Mouse (Mus musculus): ENCODE data around the gene Chst3. TPM values are rescaled to one million over a fixed set of nuclear protein-coding genes. Genes with fewer than 3 reads are reported as not detected.
"Not testable (repeated sequence)": the region's sequence is repeated elsewhere in the genome, so short reads cannot be mapped to it uniquely, and the experiment has no call there.

The Chst3 gene
- polyA plus RNA-seq, 1 experiment from 2014 or later: 2.5 TPM

DNA sequence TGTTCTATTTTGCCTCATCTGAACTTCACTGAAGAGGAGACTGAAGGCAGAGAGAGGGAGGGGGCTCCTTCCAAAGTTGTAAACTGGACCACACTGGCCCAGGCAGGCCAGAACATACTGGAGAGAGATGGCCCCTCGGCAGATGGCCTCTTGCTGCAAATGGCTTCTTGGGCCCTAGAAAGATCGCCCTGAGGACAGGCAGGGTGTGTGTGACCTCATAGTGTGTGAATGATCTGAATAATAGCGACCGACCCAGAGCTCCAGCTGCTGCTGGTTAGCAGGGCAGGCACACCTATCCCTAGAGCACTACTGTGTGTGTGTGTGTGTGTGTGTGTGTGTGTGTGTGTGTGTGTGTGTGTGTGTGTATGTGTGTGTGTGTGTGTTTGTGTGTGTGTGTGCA lies 33.1 kb upstream of the Chst3 start:
- H3K4me3 ChIP-seq: no peak overlapping the region
- no peak overlapping the region for H3K27ac ChIP-seq
- ATAC-seq (ENCODE audit: borderline replicate concordance, extremely low read depth, low FRiP score, low TSS enrichment): no peak
- H3K27me3 ChIP-seq: no peaks in the 10 kb centered on the region
- no peak overlapping the region for H3K4me2 ChIP-seq
- WGBS: 70% methylated on average over 4 of the region's 4 CpGs
- no peaks in the 10 kb centered on the region for H3K4me1 ChIP-seq
- no peaks in the 10 kb centered on the region for H3K9me3 ChIP-seq
- no peaks in the 10 kb centered on the region for H3K36me3 ChIP-seq
- H3K9ac ChIP-seq: no peak overlapping the region

DNA sequence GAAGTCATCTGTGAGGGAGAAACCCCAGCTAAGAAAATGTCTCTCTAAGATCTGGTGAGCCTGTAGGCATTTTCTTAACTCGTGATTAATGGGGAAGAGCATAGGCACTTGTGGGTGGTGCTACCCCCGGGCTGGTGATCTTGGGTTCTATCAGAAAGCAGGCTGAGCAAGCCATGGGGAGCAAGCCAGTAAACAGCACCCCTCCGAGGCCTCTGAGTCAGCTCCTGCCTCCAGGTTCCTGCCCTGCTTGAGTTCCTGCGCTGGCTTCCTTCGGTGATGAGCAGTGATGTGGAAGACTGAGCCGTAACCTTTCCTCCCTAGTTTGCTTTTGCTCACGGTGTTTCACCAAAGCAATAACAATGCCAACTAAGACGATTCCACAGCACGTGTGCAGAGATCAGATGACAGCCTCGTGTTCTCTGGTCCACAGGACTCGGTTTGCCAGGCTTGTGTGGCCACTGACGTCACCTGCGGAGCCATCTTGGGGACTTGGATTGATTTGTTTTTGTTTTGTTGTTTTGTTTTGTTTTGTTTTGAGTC lies 31.4 kb upstream of the Chst3 start:
- Histone ChIP-seq H3K4me1 (no peaks in the 10 kb centered on the region), H3K9ac (no peak overlapping the region), H3K9me3 (no peaks in the 10 kb centered on the region), H3K4me2 (no peak overlapping the region), H3K27me3 (no peaks in the 10 kb centered on the region), H3K36me3 (no peaks in the 10 kb centered on the region), H3K27ac (no peak overlapping the region), H3K4me3 (no peak overlapping the region)
- WGBS: 76% methylated on average over 13 of the region's 13 CpGs
- no peak for ATAC-seq (ENCODE audit: borderline replicate concordance, extremely low read depth, low FRiP score, low TSS enrichment)

DNA sequence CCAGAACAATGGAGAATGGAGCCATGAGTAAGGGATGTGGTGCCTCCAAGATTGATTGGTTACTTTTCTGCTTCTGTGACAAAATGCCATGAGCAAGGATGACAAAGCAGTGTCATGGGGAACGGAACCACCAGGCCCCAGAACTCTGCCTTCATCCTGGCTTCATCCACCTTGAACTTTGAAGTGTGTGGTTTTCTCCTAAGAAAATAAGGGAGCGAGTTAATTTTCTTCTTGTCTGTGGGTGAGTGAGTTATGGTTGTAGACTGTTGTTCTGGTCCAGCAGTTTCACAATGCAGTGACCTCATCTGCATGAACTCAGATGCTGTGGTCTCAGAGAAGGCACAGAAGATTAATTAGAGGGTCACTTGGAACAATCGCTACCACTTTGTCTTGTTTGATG lies 29.3 kb upstream of the Chst3 start:
- not testable (repeated sequence) for H3K4me3 ChIP-seq; H3K36me3 ChIP-seq; H3K9ac ChIP-seq; H3K27ac ChIP-seq; H3K4me2 ChIP-seq; ATAC-seq (ENCODE audit: borderline replicate concordance, extremely low read depth, low FRiP score, low TSS enrichment); H3K4me1 ChIP-seq; H3K9me3 ChIP-seq; H3K27me3 ChIP-seq
- WGBS: 66% methylated on average over 3 of the region's 3 CpGs

DNA sequence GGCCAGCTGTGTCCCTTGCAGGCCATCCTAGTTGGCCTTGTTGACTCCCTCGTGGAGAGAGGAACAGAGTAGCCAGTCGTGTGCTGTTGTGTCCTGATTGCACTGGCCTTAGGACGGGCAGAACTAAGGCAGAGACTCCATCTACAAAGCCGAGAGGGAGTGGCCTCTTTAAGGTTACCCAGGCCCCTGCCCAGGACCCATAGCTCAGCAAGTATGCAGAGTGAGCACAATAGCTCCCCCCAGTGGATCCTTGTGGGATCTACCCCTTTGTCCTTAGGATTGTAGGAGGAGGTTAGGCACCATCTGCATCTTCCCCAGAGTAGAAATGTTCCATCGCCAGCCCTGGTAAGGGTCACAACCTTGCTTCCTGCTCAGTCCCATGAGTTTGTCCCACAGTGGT lies 27.5 kb upstream of the Chst3 start:
- H3K27ac ChIP-seq: no peak overlapping the region
- H3K4me1 ChIP-seq: no peaks in the 10 kb centered on the region
- WGBS: 37% methylated on average over 5 of the region's 5 CpGs
- H3K4me3 ChIP-seq: no peak overlapping the region
- H3K36me3 ChIP-seq: no peaks in the 10 kb centered on the region
- H3K9ac ChIP-seq: no peak overlapping the region
- no peaks in the 10 kb centered on the region for H3K9me3 ChIP-seq
- ATAC-seq (ENCODE audit: borderline replicate concordance, extremely low read depth, low FRiP score, low TSS enrichment): 0 out of 2 replicates have a peak, but pooled peaks have one; percentile 2
- no peak overlapping the region for H3K4me2 ChIP-seq
- no peaks in the 10 kb centered on the region for H3K27me3 ChIP-seq

DNA sequence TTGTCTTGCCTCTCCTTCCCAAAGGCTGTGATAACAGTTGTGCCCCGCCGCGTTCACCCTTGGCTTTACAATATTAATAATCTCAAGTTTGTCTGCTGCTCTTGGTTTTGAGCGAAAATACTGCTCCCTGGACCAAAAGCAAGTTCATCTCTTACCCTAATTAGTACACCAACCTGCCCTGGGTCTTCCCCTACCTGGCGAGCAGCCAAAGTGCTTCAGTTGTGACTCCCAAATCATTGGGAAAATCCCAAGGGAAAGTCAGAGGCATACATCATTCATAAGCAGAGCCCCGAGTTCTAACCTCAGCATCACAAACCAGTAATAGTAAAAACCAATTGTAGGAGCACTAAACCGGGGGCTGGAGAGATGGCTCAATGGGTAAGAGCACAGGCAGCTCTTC lies 26.6 kb upstream of the Chst3 start:
- H3K27me3 ChIP-seq: no peaks in the 10 kb centered on the region
- H3K36me3 ChIP-seq: no peaks in the 10 kb centered on the region
- no peak for ATAC-seq (ENCODE audit: borderline replicate concordance, extremely low read depth, low FRiP score, low TSS enrichment)
- no peak overlapping the region for H3K4me3 ChIP-seq
- H3K4me1 ChIP-seq: no peaks in the 10 kb centered on the region
- H3K9me3 ChIP-seq: no peaks in the 10 kb centered on the region
- H3K9ac ChIP-seq: no peak overlapping the region
- WGBS: 75% methylated on average over 7 of the region's 7 CpGs
- H3K27ac ChIP-seq: no peak overlapping the region
- no peak overlapping the region for H3K4me2 ChIP-seq

DNA sequence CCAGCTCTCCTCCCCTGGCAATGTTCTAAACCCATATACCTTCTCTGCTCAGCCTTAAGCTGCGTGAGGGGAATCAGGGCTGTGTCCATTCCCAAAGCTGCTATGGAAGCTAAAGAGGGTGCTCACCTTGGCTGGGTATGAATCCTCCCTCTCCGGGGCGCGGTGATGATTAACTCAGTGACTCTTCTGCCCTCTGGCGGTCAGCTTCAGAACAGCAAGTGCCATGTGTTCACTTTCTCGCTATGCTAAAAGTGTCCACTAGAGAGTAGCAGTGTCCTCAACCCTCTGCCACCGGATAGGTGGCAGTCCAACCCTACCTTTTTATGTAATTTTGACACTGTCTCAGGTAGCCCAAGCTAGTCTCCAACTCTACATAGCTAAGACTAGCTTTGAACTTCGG lies 26.0 kb upstream of the Chst3 start:
- no peaks in the 10 kb centered on the region for H3K4me1 ChIP-seq
- 0 out of 2 replicates have a peak, but pooled peaks have one; percentile 54 for ATAC-seq (ENCODE audit: borderline replicate concordance, extremely low read depth, low FRiP score, low TSS enrichment)
- H3K9me3 ChIP-seq: no peaks in the 10 kb centered on the region
- H3K36me3 ChIP-seq: no peaks in the 10 kb centered on the region
- 4% methylated on average over 8 of the region's 8 CpGs for WGBS
- H3K27me3 ChIP-seq: no peaks in the 10 kb centered on the region
- H3K9ac ChIP-seq: no peak overlapping the region
- H3K27ac ChIP-seq: no peak overlapping the region
- H3K4me3 ChIP-seq: no peak overlapping the region
- no peak overlapping the region for H3K4me2 ChIP-seq

DNA sequence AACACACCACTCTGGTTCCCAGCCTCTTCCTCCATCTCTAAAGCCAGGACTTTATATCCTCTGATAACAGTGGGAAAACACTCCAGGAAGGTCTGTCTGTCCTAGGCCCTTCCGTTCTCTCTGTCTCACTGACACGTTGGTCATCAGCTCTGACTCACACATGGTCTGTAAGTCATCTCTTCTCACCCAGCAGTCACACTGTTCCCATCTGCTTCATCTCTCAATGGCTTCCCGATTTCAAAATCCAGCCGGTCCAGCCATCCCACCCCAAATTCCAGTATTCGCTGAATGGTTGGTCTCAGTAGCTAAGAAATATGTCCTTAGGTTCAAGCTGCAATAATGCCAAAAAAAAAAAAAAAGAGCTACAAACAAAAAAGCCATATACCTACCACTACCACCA lies 24.9 kb upstream of the Chst3 start:
- H3K27me3 ChIP-seq: no peaks in the 10 kb centered on the region
- ATAC-seq (ENCODE audit: borderline replicate concordance, extremely low read depth, low FRiP score, low TSS enrichment): no peak
- no peaks in the 10 kb centered on the region for H3K9me3 ChIP-seq
- no peak overlapping the region for H3K4me2 ChIP-seq
- no peak overlapping the region for H3K27ac ChIP-seq
- no peak overlapping the region for H3K9ac ChIP-seq
- no peaks in the 10 kb centered on the region for H3K36me3 ChIP-seq
- no peak overlapping the region for H3K4me3 ChIP-seq
- WGBS: 60% methylated on average over 5 of the region's 5 CpGs
- H3K4me1 ChIP-seq: no peaks in the 10 kb centered on the region

DNA sequence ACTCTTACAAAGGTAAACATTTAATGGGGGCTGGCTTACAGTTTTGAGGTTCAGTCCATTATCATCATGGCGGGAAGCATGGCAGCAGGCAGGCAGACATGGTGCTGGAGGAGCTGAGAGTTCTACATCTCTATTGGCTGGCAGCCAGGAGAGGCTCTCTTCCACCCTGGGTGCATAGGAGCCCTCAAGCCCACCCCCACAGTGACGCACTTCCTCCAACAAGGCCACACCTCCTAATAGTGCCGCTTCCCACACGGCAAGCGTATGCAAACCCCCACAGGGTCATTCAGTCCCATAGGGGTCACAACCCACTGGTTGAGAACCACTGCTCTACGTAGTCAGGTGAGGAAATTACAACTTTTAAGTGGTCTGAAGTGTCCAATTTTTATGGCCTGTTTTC lies 21.4 kb upstream of the Chst3 start:
- Histone ChIP-seq H3K4me3 (no peak overlapping the region), H3K4me1 (no peaks in the 10 kb centered on the region), H3K27ac (no peak overlapping the region), H3K9ac (no peak overlapping the region), H3K36me3 (no peaks in the 10 kb centered on the region), H3K9me3 (no peaks in the 10 kb centered on the region), H3K27me3 (no peaks in the 10 kb centered on the region), H3K4me2 (no peak overlapping the region)
- 78% methylated on average over 6 of the region's 6 CpGs for WGBS
- 0 out of 2 replicates have a peak, but pooled peaks have one; percentile 32 for ATAC-seq (ENCODE audit: borderline replicate concordance, extremely low read depth, low FRiP score, low TSS enrichment)

DNA sequence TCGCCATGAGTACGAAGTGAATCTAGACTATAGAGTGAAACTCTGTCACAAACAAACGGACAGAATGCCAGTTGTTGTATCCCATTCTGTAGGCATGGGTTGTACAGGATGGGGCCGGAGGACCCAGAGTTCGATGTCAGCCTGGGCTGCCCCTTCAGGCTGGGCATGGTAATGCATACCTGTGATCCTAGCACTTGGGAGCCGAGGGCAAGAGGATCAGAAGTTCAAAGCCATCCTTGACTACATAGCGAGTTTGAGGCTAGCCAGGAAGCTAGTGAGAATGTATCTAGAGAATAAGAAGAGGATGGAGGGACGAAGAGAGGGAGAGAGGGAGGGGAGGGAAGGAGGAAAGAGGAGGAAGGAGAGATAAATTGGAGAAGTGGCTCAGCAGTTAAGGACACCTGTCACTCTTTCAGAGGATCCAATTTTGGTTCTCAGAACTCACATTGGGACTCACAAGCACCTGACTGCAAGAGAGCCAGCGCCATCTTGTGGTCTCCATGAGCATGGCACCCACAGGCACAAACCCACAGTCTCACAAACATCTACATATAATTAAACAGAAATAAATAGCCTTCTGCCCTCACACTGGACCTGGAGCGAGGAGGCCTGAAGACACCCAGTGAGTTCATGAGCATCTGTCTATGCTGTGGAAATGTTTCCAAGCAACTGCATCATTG lies 18.6 kb upstream of the Chst3 start:
- no peak overlapping the region for H3K4me3 ChIP-seq
- no peak overlapping the region for H3K27ac ChIP-seq
- H3K9me3 ChIP-seq: no peaks in the 10 kb centered on the region
- H3K4me2 ChIP-seq: no peak overlapping the region
- no peak overlapping the region for H3K9ac ChIP-seq
- H3K27me3 ChIP-seq: no peaks in the 10 kb centered on the region
- 61% methylated on average over 10 of the region's 10 CpGs for WGBS
- no peak for ATAC-seq (ENCODE audit: borderline replicate concordance, extremely low read depth, low FRiP score, low TSS enrichment)
- H3K36me3 ChIP-seq: no peaks in the 10 kb centered on the region
- no peaks in the 10 kb centered on the region for H3K4me1 ChIP-seq

DNA sequence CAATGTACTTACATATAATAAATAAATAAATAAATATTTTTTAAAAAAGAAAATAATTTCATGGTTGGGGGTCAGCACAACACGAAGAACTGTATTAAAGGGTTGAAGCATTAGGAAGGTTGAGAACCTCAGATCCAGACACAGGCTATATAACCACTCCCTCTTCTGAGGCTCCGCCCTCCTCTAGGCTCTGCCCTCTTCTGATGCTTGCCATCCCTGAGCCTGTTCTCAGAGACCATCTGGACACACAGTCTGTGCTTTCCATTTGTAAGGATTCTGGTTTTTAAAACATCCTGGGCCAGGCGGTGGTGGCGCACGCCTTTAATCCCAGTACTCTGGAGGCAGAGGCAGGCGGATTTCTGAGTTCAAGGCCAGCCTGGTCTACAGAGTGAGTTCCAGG lies 16.8 kb upstream of the Chst3 start:
- not testable (repeated sequence) for H3K4me2 ChIP-seq; ATAC-seq (ENCODE audit: borderline replicate concordance, extremely low read depth, low FRiP score, low TSS enrichment); H3K27me3 ChIP-seq; H3K4me1 ChIP-seq; H3K9ac ChIP-seq; H3K36me3 ChIP-seq; H3K9me3 ChIP-seq; H3K27ac ChIP-seq; H3K4me3 ChIP-seq
- 92% methylated on average over 6 of the region's 6 CpGs for WGBS

DNA sequence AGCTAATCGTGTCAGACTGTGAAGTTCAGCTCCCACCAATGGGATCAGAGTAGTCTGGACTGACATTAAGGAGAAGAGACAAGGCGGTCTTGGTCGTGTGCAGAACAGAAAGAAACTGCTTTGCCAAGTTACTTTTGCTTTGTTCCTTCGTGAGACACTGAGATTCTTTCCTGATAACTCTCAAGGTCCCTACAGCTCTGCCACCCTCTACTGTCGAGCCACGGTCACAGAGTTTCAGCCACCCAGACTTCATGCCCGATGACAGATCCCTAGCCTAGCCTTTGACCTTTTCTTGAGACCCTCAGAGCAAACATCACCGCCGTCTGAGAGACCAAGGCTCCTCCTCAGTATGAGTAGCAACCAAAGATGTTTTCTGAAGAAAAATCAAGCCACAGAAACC lies 14.9 kb upstream of the Chst3 start:
- Histone ChIP-seq H3K27me3 (no peaks in the 10 kb centered on the region), H3K4me1 (no peaks in the 10 kb centered on the region), H3K36me3 (no peaks in the 10 kb centered on the region), H3K27ac (no peak overlapping the region), H3K9me3 (no peaks in the 10 kb centered on the region), H3K4me2 (no peak overlapping the region), H3K4me3 (no peak overlapping the region), H3K9ac (no peak overlapping the region)
- WGBS: 60% methylated on average over 9 of the region's 9 CpGs
- no peak for ATAC-seq (ENCODE audit: borderline replicate concordance, extremely low read depth, low FRiP score, low TSS enrichment)

DNA sequence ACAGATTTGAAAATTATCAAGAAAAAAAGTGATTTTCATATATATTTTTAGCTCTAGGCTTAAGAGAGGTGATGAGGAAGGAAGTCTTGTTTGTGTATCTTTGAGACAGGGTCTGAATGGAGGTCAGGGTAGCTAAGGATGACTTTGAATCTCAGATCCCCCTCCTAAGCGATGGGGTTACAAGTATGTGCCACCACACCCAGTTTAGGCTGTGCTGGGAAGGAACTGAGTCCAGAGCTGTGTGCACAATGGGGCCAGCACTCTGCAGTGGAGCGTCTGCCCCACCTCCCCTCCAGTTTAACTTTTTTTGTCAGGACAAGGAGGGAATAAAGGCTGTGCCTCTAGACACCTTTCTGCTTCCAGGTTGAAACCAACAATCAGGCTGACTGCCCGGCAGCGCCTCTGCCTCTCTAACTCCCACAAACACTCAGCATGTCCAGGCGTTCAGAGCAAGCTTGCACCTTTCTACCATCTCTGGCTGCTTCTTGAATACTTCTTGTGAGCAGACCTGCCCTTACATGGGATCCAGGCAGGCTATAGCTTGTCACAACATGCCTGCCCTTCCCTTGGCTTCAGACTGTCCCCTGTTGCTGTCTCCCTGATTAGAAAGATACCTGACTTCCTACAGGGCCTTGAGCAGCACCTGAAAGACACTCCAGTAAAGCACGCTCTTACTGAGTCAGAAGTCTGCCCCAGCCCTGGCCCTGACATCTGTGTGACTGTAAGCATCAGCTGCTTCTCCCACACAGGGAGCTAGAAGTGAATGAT lies 11.4 kb upstream of the Chst3 start:
- no peaks in the 10 kb centered on the region for H3K9me3 ChIP-seq
- no peak overlapping the region for H3K4me3 ChIP-seq
- no peaks in the 10 kb centered on the region for H3K4me1 ChIP-seq
- no peak overlapping the region for H3K4me2 ChIP-seq
- ATAC-seq (ENCODE audit: borderline replicate concordance, extremely low read depth, low FRiP score, low TSS enrichment): no peak
- H3K27ac ChIP-seq: no peak overlapping the region
- no peak overlapping the region for H3K9ac ChIP-seq
- H3K27me3 ChIP-seq: no peaks in the 10 kb centered on the region
- 60% methylated on average over 6 of the region's 6 CpGs for WGBS
- no peaks in the 10 kb centered on the region for H3K36me3 ChIP-seq
